Mouse (Mus musculus) megakaryocyte-erythroid progenitor cell, adult 5-6 weeks (primary cell): Measurements from ENCODE around the gene Nfia. TPM values are rescaled to one million over a fixed set of nuclear protein-coding genes. Genes with fewer than 3 reads are reported as not detected.

ENCODE experiments used
- ATAC-seq: replicated peaks from 2 replicates; pipeline ENCODE4 v1.8.0; 2016; ENCODE audit warnings: mild to moderate bottlenecking, inconsistent platforms; ENCODE audit not compliant: severe bottlenecking, poor library complexity, low FRiP score, low TSS enrichment
- total RNA-seq, 2 experiments: library from RNA; stranded (forward) in 1 of 2; stranded (reverse) in 1 of 2; fragments of 200-1000, 215-1000 nt in 1 of 2; fragments of >200 nt in 1 of 2; fragmentation: Nextera tagmentation in 1 of 2; gene quantifications; 2 replicates each; pipeline ENCODE4 v1.2.3; 2014 to 2017

Gene Nfia
- total RNA-seq, 2 experiments from 2014 or later: 33.0 to 212 TPM

- ATAC-seq: no peak
Observed at GRCm38 (mm10) chr4:97950341-97951071, 178.0 kb downstream of the Nfia start.

GRCm38 (mm10) chr4:97953886-97954285 is 181.4 kb downstream of the Nfia start:
- ATAC-seq: no peak

GRCm38 (mm10) chr4:97958121-97958520 is 185.6 kb downstream of the Nfia start:
- ATAC-seq: no peak

GRCm38 (mm10) chr4:97962856-97963255 is 190.3 kb downstream of the Nfia start:
- no peak for ATAC-seq

GRCm38 (mm10) chr4:97963951-97964350 is 191.4 kb downstream of the Nfia start:
- ATAC-seq: no peak

- ATAC-seq: no peak
Observed at GRCm38 (mm10) chr4:97968786-97969348, 196.3 kb downstream of the Nfia start.

GRCm38 (mm10) chr4:97973064-97973463 is 200.5 kb downstream of the Nfia start:
- no peak for ATAC-seq

GRCm38 (mm10) chr4:97974037-97974436 is 201.5 kb downstream of the Nfia start:
- ATAC-seq: no peak

- no peak for ATAC-seq
Observed at GRCm38 (mm10) chr4:97976891-97977290, 204.4 kb downstream of the Nfia start.

- no peak for ATAC-seq
Observed at GRCm38 (mm10) chr4:97984361-97984760, 211.8 kb downstream of the Nfia start.

GRCm38 (mm10) chr4:97986056-97986734 is 213.7 kb downstream of the Nfia start:
- ATAC-seq: no peak

GRCm38 (mm10) chr4:97986735-97987075 is 214.2 kb downstream of the Nfia start:
- ATAC-seq: no peak

GRCm38 (mm10) chr4:97988703-97989102 is 216.2 kb downstream of the Nfia start:
- ATAC-seq: no peak

- no peak for ATAC-seq
Observed at GRCm38 (mm10) chr4:97990431-97990830, 217.9 kb downstream of the Nfia start.

- no peak for ATAC-seq
Observed at GRCm38 (mm10) chr4:97991395-97991794, 218.9 kb downstream of the Nfia start.

- no peak for ATAC-seq
Observed at GRCm38 (mm10) chr4:97991880-97992279, 219.3 kb downstream of the Nfia start.

- no peak for ATAC-seq
Observed at GRCm38 (mm10) chr4:97995911-97996712, 223.6 kb downstream of the Nfia start.

- ATAC-seq: no peak
Observed at GRCm38 (mm10) chr4:97997151-97997817, 224.8 kb downstream of the Nfia start.

- no peak for ATAC-seq
Observed at GRCm38 (mm10) chr4:98002206-98002605, 229.7 kb downstream of the Nfia start.
